Mouse (Mus musculus): Measurements from ENCODE around the gene Agbl1. TPM values are rescaled to one million over a fixed set of nuclear protein-coding genes. Genes with fewer than 3 reads are reported as not detected.

Agbl1 gene
- polyA plus RNA-seq, 1 experiment from 2014 or later, result not detected

GRCm38 (mm10) chr7:76416084-76416597 lies 186.5 kb downstream of the Agbl1 start:
- no peak overlapping the region for H3K27ac ChIP-seq
- no peak overlapping the region for H3K4me3 ChIP-seq (ENCODE audit: inconsistent target)
- 93% methylated on average over 3 of the region's 3 CpGs for WGBS (ENCODE audit: missing documents)
- H3K36me3 ChIP-seq (ENCODE audit: inconsistent target), result no peaks in the 10 kb centered on the region
- H3K79me2 ChIP-seq (ENCODE audit: inconsistent target), result no peaks in the 10 kb centered on the region

DNA sequence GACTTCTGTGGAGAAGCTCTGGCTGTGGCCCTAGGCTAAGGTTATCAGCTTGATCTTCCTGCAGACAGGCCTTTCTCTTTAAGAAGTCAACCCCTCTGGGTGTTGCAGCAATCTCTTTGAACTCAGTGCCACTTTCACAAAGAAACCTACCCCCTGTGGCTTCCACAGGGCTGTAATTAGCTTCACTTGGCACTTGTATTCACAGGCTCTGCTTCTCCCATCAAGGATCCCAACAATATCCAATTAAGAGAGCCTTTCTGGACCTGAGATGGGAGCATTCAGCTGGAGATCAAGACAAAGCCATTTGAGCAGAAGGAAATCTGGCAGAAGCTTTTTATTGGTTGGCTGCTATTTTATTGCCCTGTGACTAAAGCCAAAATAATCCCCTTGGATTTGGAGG lies 208.9 kb downstream of the Agbl1 start:
- Histone ChIP-seq H3K79me2 (ENCODE audit: inconsistent target) (no peaks in the 10 kb centered on the region), H3K4me3 (ENCODE audit: inconsistent target) (no peak overlapping the region), H3K27ac (no peak overlapping the region), H3K36me3 (ENCODE audit: inconsistent target) (no peaks in the 10 kb centered on the region)

GRCm38 (mm10) chr7:76438988-76439387 lies 209.3 kb downstream of the Agbl1 start:
- Histone ChIP-seq H3K27ac (no peak overlapping the region), H3K36me3 (ENCODE audit: inconsistent target) (no peaks in the 10 kb centered on the region), H3K79me2 (ENCODE audit: inconsistent target) (no peaks in the 10 kb centered on the region), H3K4me3 (ENCODE audit: inconsistent target) (no peak overlapping the region)
- 95% methylated on average over 4 of the region's 4 CpGs for whole genome bisulfite sequencing (ENCODE audit: missing documents)

- no peak overlapping the region for H3K4me3 ChIP-seq (ENCODE audit: inconsistent target)
- no peaks in the 10 kb centered on the region for H3K36me3 ChIP-seq (ENCODE audit: inconsistent target)
- H3K27ac ChIP-seq, result no peak overlapping the region
- H3K79me2 ChIP-seq (ENCODE audit: inconsistent target), result no peaks in the 10 kb centered on the region
- 34% methylated on average over 5 of the region's 5 CpGs for WGBS (ENCODE audit: missing documents)
Measured at GRCm38 (mm10) chr7:76462361-76463001, 232.8 kb downstream of the Agbl1 start.

DNA sequence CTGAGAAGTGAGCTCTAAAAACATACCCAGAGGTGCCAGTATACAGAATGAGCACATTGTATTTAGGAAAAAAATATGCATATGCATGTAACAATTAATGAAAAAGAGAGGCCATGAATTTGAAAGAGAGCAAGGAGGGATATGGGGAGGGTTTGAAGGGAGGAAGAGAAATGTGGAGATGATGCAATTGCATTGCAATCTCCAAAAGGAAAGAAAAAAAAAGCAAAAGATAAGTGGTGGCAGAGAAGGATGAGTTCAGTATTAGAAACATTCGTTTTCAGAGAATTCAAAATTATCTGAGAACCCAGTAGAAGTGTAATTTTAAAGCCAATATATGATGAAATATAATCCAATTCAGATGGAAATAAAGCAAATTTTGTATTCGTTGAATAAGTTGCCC lies 236.7 kb downstream of the Agbl1 start:
- H3K4me3 ChIP-seq (ENCODE audit: inconsistent target), result no peak overlapping the region
- no peak overlapping the region for H3K27ac ChIP-seq
- H3K36me3 ChIP-seq (ENCODE audit: inconsistent target), result no peaks in the 10 kb centered on the region
- H3K79me2 ChIP-seq (ENCODE audit: inconsistent target), result no peaks in the 10 kb centered on the region
- 46% methylated on average over 2 of the region's 2 CpGs for WGBS (ENCODE audit: missing documents)

DNA sequence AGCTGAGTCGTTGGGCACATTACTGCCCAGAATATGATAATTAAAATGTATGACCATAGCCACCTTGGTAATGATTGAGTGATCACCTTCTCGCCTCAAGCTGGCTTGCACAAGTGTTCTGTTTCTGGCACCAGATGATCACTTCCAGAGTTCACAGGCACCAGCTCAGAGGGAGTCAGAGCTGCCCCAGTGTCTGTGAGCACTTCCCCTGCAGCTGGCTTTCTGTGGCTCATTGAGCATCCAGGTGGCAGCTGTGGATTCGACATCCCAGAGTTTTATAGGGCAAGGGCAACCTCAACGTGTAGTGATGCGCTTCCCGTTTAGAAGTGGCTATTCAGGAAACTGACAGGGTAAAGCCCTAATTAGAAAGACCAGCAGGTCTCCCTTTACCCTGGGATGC lies 244.5 kb downstream of the Agbl1 start:
- Histone ChIP-seq H3K79me2 (ENCODE audit: inconsistent target) (no peaks in the 10 kb centered on the region), H3K4me3 (ENCODE audit: inconsistent target) (no peak overlapping the region), H3K27ac (no peak overlapping the region), H3K36me3 (ENCODE audit: inconsistent target) (no peaks in the 10 kb centered on the region)
- WGBS (ENCODE audit: missing documents), result 62% methylated on average over 6 of the region's 6 CpGs

- Histone ChIP-seq H3K4me3 (ENCODE audit: inconsistent target) (no peak overlapping the region), H3K79me2 (ENCODE audit: inconsistent target) (no peaks in the 10 kb centered on the region), H3K27ac (no peak overlapping the region), H3K36me3 (ENCODE audit: inconsistent target) (no peaks in the 10 kb centered on the region)
- WGBS (ENCODE audit: missing documents), result 83% methylated on average over 1 of the region's 2 CpGs
Measured at GRCm38 (mm10) chr7:76485546-76485945, 255.9 kb downstream of the Agbl1 start.

DNA sequence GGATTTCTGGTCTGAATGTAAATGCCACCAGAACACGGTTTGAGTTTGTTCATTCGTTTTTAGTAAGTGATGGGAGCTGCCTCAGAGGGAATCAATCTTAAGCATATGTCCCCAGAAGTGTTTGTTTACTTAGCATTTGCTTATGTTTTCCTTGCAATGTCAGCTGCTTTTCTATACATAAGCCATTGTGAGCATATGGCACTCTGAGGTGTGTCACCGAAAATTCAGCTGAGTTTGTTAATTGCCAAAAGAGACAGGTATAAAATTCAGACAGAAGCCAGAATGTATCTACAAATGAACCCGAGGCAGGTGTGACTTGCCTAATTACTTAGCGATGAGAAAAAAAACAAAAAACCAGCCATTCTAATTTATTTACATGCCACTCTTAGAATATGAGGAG lies 257.8 kb downstream of the Agbl1 start:
- Histone ChIP-seq H3K36me3 (ENCODE audit: inconsistent target) (no peaks in the 10 kb centered on the region), H3K79me2 (ENCODE audit: inconsistent target) (no peaks in the 10 kb centered on the region), H3K27ac (no peak overlapping the region), H3K4me3 (ENCODE audit: inconsistent target) (no peak overlapping the region)
- 88% methylated on average over 5 of the region's 5 CpGs for WGBS (ENCODE audit: missing documents)

DNA sequence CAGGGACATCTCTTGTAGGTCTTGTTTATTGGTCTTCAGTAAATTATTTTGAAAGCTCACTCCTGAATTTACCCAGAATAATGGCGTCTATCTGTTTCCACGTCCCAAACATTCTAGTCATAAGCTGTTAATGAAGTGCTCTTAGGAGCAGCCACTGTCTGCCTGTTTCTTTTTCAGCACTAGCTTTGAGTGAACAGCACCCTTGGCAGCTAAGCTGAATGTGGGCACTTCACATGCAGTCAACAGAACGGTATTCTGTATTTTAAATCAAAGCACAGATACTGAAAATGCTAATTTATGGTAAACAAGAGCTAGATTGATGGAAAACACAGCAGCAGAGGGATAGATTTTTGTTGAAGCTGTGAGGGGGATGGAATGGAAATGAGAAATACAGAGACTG lies 294.6 kb downstream of the Agbl1 start:
- WGBS (ENCODE audit: missing documents), result 56% methylated on average over 3 of the region's 3 CpGs
- Histone ChIP-seq H3K36me3 (ENCODE audit: inconsistent target) (no peaks in the 10 kb centered on the region), H3K27ac (no peak overlapping the region), H3K79me2 (ENCODE audit: inconsistent target) (no peaks in the 10 kb centered on the region), H3K4me3 (ENCODE audit: inconsistent target) (no peak overlapping the region)

- H3K36me3 ChIP-seq (ENCODE audit: inconsistent target), result no peaks in the 10 kb centered on the region
- no peak overlapping the region for H3K4me3 ChIP-seq (ENCODE audit: inconsistent target)
- H3K79me2 ChIP-seq (ENCODE audit: inconsistent target), result no peaks in the 10 kb centered on the region
- H3K27ac ChIP-seq, result no peak overlapping the region
- WGBS (ENCODE audit: missing documents), result 61% methylated on average over 2 of the region's 2 CpGs
Measured at GRCm38 (mm10) chr7:76546456-76546855, 316.8 kb downstream of the Agbl1 start.

GRCm38 (mm10) chr7:76547313-76547712 lies 317.6 kb downstream of the Agbl1 start:
- H3K4me3 ChIP-seq (ENCODE audit: inconsistent target), result no peak overlapping the region
- H3K36me3 ChIP-seq (ENCODE audit: inconsistent target), result no peaks in the 10 kb centered on the region
- H3K79me2 ChIP-seq (ENCODE audit: inconsistent target), result no peaks in the 10 kb centered on the region
- H3K27ac ChIP-seq, result no peak overlapping the region

GRCm38 (mm10) chr7:76551860-76552259 lies 322.2 kb downstream of the Agbl1 start:
- no peaks in the 10 kb centered on the region for H3K79me2 ChIP-seq (ENCODE audit: inconsistent target)
- no peak overlapping the region for H3K27ac ChIP-seq
- WGBS (ENCODE audit: missing documents), result 58% methylated on average over 3 of the region's 3 CpGs
- no peak overlapping the region for H3K4me3 ChIP-seq (ENCODE audit: inconsistent target)
- no peaks in the 10 kb centered on the region for H3K36me3 ChIP-seq (ENCODE audit: inconsistent target)

DNA sequence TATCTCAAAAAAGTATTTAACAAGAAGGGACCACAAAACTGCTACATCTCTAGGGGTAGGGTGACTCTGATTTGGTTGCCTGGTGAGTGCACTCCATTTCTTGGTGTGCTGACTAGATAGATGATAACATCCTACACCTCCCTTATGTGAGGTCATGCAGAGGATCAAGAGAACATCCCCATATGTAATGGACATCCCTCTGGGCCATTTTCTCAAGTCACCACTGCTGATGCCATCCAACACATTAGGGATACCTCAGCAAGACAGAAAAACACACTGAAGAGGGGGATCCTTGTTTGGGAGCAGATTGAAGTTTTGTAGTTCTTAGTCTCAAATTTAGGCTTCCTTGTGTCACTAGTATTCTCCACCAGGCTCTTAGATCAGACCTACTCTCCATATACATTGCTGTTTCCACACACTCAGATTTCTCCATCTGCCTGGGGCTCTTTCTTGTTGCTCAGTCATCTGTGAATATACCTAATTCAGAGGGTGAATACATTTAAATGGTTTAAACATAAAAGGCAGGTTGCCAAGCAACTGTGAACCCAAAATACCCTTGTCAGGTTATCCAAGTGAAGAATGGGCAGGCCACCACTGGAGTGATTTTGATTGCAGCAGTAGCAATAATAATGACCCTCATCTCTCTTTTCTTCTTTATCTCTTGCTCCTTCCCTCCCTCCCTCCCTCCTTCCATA lies 331.0 kb downstream of the Agbl1 start:
- H3K36me3 ChIP-seq (ENCODE audit: inconsistent target), result no peaks in the 10 kb centered on the region
- H3K79me2 ChIP-seq (ENCODE audit: inconsistent target), result no peaks in the 10 kb centered on the region
- no peak overlapping the region for H3K4me3 ChIP-seq (ENCODE audit: inconsistent target)
- H3K27ac ChIP-seq, result no peak overlapping the region

DNA sequence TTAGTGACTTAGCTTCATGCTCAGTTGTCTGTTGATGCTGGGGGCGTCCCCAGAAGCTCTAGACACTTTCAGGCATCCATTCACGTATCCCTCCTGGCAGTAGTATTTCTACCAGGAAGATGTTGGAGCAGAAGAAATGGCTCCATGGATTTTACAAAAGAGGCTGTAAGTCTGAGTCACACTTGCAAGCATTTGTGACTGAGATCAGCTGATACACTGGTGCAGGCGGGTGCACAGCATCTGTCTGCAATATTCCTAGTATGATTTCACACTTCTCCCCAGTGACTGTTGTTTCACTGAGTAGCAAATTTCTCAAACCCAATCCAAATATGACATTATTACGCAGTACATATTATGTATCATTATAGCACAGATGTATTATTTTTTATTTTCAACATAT lies 332.8 kb downstream of the Agbl1 start:
- H3K4me3 ChIP-seq (ENCODE audit: inconsistent target), result no peak overlapping the region
- H3K27ac ChIP-seq, result no peak overlapping the region
- no peaks in the 10 kb centered on the region for H3K36me3 ChIP-seq (ENCODE audit: inconsistent target)
- no peaks in the 10 kb centered on the region for H3K79me2 ChIP-seq (ENCODE audit: inconsistent target)
- 74% methylated on average over 4 of the region's 4 CpGs for WGBS (ENCODE audit: missing documents)

- Histone ChIP-seq H3K4me3 (ENCODE audit: inconsistent target) (no peak overlapping the region), H3K36me3 (ENCODE audit: inconsistent target) (no peaks in the 10 kb centered on the region), H3K79me2 (ENCODE audit: inconsistent target) (no peaks in the 10 kb centered on the region), H3K27ac (no peak overlapping the region)
- 65% methylated on average over 5 of the region's 5 CpGs for WGBS (ENCODE audit: missing documents)
Measured at GRCm38 (mm10) chr7:76594566-76595079, 364.9 kb downstream of the Agbl1 start.

Measured in macrophage (primary cell).